Mouse (Mus musculus) cerebellum, adult 2 months (tissue): ENCODE measurements around the gene Fam114a2.

Experiments used
- CTCF ChIP-seq: fragments of 200-500 bp; IDR thresholded peaks from 2 replicates; pipeline ENCODE4 v1.5.1; 2011; ENCODE audit warnings: low read depth, mild to moderate bottlenecking, control low read depth, low read length, moderate library complexity, borderline replicate concordance; ENCODE audit not compliant: insufficient read depth
- POLR2A ChIP-seq: fragments of 200-500 bp; IDR thresholded peaks from 2 replicates; pipeline ENCODE4 v1.6.1; 2011; ENCODE audit warnings: low read length, control low read depth, borderline replicate concordance; ENCODE audit not compliant: insufficient read depth

DNA sequence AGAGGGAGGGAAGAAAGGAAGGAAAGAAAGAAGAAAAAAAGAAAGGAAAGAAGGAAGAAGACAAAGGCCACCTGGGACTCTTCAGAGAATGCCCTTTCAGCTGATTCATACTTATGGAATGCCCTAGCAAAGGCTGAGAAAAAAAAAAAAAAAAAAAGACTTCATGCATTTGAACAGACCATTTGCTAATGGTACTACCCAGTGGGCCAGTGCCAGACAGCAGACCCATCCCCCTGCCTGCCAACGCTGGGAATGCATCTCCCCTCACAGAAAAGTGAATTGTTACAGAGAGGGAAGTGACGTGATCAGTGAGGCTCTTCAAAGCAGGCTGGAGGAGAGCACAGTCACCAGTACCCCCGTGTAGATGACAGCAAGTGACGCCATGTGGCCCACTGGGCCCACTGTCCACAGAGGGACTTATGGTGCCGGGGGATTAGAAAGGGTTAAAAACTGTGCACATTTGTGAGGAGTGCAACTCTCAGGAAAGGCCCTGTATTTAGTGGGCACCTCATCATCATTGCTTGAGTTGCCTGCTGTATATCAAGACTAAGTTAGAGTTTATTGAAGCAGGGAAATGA is 21.5 kb upstream of the Fam114a2 start:
- TF ChIP-seq CTCF (no peak), POLR2A (no peak)
